Mouse (Mus musculus): Measurements from ENCODE around the gene Serinc4.
A peak's percentile ranks its signal among the peaks of the same experiment; 100 is the strongest.
"Not testable (repeated sequence)": the region's sequence is repeated elsewhere in the genome, so short reads cannot be mapped to it uniquely, and the experiment has no call there.

The Serinc4 gene

DNA sequence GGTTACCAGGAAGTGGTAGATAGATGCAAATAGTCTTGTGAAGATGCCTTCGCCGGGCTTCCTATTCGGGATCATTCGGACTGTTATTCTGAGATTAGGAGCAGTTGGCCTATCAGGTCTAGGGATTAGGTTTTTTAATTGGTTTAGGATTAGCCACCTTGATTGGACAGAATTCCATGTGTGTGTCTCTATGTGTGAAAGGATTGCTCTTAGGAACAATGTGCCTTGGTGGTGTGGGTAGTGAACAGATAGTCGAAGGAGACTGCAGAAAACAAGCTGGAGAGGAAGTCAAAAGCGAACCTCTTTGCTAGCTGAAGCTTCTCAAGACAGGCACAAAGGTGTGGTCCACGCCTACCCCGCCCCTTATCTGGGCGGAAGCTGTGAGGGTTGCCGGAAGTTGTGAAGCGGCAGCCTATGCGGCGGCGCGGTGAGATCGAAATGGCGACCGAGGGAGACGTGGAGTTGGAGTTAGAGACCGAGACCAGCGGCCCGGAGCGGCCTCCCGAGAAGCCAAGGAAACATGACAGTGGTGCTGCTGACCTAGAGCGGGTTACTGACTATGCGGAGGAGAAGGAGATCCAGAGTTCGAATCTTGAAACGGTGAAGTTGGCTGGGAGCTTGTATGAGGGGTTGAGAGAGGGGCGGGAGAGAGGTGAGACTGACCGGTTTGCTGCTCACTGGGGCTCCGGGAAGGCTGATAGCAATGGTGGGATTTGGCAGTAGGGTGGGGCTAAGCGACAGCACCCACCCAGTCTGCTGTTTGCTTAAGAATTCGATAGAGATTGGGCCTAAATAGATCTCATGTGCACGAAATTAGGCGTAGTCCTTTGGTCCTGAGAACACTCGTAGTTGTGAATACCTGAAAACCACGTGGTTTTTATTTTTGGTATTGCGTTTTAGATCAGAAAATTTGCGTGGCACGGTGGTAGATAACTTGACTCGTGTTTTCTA, at the start of gene Serinc4:
Gene Serinc4 (minus strand): TSS at position 90 of the 951 bp plus-strand sequence.
- DNase-seq = peak; percentile 78

GRCm38 (mm10) chr2:121501550-121501949, 45.0 kb upstream of the Serinc4 start:
- not testable (repeated sequence) for DNase-seq

DNA sequence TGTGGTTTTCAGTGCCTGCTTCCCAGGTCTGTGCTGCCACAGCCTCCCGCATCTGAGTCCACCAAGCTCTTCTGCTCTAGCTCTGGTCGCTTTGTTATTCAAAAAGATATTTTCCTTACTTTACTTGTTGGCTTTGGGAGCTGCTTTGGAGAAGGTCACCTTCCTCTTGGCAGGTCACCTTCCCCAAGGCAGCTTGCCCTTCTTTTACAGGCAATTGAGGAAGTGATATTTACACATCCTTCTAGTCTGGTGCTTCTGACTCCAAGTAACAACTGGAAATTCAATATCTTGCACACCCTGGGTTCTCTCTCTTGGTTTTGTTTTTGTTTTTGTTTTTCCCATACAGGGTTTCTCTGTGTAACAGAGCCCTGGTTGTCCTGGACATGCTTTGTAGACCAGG, 27.8 kb upstream of the Serinc4 start:
- not testable (repeated sequence) for DNase-seq

DNA sequence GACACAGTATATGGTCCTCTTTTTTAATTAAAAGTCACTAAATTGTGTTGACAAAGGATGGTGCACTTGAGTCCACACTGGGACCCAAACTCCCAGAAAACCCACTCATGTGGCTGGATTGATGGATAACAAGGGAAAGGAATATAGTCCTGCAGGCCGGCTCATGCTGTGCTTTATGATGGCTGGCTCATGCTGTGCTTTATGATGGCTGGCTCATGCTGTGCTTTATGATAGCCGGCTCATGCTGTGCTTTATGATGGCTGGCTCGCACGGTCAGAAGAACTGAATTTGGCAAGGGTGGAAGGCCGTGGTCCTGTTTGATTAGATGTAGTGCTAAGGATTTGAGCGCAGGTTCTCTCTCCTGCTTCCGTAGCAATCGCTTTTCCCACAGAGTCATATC, 27.0 kb upstream of the Serinc4 start:
- DNase-seq = no peak

- not testable (repeated sequence) for DNase-seq
Measured at GRCm38 (mm10) chr2:121480916-121481315, 24.3 kb upstream of the Serinc4 start.

- DNase-seq = no peak
Measured at GRCm38 (mm10) chr2:121480498-121480897, 23.9 kb upstream of the Serinc4 start.

DNA sequence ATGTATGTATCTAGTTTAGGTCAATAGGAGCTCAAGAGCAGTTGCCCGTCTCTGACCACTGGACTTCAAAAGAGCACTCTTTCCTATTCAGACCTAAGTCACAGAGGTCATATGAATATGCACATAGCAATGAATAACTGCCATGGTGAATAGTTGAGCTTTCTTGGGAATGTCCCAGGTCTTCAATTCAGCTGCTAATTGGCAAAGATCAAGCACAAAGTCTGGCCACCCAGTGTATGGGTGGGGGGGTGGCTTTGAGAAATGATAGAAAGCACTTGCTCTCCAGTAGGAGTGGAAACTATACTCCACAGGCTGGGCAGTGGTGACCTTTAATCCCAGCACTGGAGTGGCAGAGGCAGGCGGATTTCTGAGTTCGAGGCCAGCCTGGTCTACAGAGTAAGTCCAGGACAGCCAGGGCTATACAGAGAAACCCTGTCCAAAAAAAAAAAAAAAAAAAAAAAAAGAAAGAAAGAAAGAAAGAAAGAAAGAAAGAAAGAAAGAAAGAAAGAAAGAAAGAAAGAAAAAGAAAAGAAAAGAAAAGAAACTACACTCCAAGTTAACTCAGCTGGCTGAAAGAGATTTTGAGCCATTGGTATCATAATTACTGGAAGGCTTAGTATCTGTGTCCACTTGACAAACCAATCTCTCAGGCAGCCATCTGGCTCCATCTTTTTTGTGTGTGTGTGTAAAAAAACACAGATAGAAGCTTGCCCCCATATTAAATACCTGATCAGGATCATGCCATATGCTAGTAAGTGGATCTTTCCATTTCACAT, 21.1 kb upstream of the Serinc4 start:
- DNase-seq = no peak

DNA sequence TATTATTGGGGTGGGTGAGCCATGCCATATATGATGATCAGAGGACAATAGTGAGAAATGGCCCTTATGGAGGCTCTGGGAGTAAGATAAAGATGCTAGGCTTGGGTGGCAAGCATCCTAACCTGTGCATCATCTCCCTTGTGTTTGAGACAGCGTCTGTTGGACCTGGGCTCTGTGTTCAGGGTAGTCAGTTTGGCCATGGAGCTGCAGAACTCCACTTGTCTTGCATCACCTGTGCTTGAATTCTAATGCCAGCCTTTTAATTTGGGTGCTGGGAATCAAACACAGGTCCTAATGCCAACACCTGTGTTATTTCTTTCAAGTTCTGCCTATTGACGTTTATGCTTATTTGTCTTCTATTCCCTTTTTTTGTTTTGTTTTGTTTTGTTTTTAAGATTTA, 18.7 kb upstream of the Serinc4 start:
- not testable (repeated sequence) for DNase-seq

DNA sequence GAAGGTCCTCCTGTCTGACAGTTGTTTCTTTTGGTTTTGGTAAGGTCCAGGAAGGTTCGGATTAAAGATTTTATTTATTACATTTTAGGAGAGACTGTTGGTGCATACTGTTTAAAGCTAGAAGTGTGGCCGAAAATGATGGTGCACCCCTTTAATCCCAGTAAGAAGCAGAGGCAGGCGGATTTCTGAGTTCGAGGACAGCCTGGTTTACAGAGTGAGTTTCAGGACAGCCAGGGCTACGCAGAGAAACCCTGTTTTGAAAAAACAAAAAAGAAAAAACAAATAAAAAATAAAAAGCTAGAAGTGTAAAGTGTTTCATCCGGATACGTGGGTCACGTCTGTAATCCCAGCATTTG, 17.6 kb upstream of the Serinc4 start:
- no peak for DNase-seq

- peak; percentile 86 for DNase-seq
Measured at GRCm38 (mm10) chr2:121473301-121474179, 17.0 kb upstream of the Serinc4 start, which contains the start of gene Mfap1b. Mfap1b (minus strand) TSS chr2:121474067.

- DNase-seq = not testable (repeated sequence)
Measured at GRCm38 (mm10) chr2:121472783-121473182, 16.2 kb upstream of the Serinc4 start.

GRCm38 (mm10) chr2:121468982-121469381, 12.4 kb upstream of the Serinc4 start:
- DNase-seq = not testable (repeated sequence)

GRCm38 (mm10) chr2:121460071-121460470, 3.5 kb upstream of the Serinc4 start:
- no peak for DNase-seq

DNA sequence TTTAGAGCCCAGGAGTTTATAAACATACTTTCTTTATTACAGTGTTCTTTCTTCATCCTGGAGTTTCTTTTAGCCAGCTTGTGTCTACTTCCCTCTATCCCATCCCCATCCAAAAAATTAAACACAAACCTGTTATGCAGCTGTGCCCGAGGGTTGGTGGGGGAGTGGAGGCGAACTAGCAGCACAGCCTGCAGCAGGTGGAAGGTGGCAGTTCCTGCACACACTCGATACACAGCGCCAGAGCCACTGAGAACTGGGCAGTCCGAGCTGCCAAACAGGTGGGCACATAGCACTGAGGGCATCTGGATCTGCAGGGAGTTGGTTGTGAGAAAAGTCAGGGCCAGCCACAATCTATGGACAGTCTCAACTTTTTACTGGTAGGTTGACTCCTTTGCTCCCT, 1.0 kb downstream of the Serinc4 start:
- no peak for DNase-seq

DNA sequence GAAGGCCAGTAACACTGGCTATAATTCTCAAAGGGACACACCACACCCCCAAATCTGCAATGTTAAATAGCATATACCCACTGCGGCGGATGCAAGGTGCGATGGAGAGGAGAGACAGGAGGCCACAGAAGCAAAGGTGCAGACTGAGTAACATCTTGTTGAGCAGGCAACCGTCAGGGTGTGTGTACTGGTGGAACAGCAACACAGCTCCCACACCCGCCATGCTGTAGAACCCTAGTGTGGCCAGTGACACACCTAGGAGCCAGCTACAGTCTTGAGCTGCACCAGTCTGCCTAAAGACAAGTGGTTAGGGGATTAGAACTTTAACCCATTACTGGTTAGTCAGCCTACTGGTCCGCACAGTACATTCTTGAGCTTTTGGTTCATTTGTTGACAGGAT, 2.7 kb downstream of the Serinc4 start:
- DNase-seq = no peak

GRCm38 (mm10) chr2:121452990-121453389, 3.6 kb downstream of the Serinc4 start, which contains the start of gene Hypk:
Hypk (plus strand) TSS chr2:121453290.
- no peak for DNase-seq

DNA sequence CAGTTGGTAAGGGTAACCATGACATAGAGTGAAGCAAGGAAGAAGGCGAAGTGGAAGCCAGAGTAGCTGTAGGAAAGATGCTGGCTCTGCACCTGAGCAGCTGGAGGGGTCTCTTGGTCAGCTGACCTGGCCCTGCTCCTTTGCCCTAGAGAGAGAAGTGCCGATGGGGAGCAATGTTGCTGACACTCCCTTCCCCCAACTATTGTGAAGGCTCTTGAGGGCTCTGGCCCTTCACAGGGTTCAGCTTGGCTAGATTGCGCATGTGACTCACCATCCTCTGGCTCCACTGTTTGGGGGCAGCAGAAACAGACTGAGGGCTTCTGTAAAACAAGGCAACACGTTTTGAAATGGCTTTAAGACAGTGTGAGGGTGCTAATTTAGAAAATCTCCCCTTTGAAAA, 4.2 kb downstream of the Serinc4 start:
- DNase-seq = no peak

DNA sequence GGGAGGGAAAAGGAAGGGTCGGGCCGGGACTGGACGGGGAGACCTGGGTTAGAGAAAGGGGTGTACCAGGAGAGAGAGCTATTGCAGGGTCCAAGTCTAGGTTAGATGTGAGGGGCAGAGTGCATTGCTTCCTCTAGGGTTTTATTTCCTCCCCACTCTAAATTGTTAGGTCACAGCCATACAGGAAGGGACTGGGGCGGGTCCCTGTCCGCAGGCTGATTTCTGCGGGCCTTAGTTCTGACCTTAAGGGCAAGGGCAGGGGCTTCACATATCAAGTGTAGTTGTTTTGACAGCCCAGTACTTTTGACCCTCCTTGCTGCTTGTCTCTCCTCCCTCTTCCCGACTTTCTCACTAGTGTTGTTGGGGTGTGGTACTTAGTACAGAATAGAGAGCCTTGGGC, 6.5 kb downstream of the Serinc4 start:
- peak; percentile 40 for DNase-seq

DNA sequence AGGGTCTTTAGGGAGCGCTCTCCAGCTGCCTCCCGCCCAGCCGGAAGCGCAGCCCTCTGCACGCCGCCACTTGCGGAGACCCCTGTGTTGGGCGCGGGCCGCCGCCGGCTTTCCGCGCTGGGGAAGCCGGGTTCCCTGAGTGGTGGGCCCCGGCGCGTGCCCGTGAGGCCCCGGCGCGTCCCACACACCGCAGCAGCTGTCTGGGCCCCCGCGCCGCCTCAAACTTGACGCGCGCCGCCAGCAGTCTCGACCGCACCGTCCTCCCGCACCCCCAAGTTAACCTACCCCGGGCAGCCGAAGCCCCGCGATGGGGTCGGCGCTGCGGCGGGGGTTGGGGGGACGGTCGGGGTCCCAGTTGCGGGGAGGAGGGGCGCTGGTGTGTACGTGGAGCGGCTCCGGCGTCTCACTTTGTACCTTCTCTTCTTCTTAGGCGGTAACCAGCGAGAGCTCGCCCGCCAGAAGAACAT, 7.0 kb downstream of the Serinc4 start:
- DNase-seq = no peak

- DNase-seq = peak; percentile 100
Measured at GRCm38 (mm10) chr2:121448739-121449535, 7.6 kb downstream of the Serinc4 start, which contains the start of gene Serf2. Serf2 (plus strand) TSS chr2:121449195.

GRCm38 (mm10) chr2:121448136-121448535, 8.4 kb downstream of the Serinc4 start:
- DNase-seq = peak; percentile 30

DNA sequence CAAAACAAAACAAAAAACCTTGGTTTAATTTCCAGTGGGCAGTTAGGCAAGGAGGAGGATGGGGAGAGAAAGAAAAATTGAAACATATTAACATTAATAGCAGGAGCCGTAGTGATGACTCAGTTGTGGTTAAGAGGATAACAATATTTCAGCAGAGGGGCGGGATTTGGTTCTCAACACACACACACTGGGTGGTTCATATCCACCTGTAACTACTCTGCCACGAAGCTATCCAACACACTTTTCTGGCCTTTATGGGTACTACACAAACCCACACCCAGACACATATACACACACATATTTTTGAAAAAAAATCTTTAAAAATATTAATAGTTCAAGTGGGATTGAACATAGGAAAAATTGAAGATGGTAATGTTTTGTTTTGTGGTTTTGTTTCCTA, 9.6 kb downstream of the Serinc4 start:
- DNase-seq = no peak
